Mouse (Mus musculus) lung, postnatal 0 days (tissue): ENCODE measurements around the gene Socs4. TPM values are rescaled to one million over a fixed set of nuclear protein-coding genes. Genes with fewer than 3 reads are reported as not detected.

Experiments used
- ATAC-seq: fragments of 200-750 bp; cut with Nextera tagmentation; 2 replicates; pipeline ENCODE4 v1.8.0; 2017; ENCODE audit warnings: moderate library complexity
- DNase-seq: peaks from one replicate; pipeline ENCODE4 v3.0.0-alpha.2; 2016; ENCODE audit warnings: low spot score
- H3K27ac ChIP-seq: fragments of 300-500 bp; sonication (generic); 2 replicates; pipeline ENCODE4 v1.5.1; 2014; ENCODE audit warnings: antibody characterized with exemption, mild to moderate bottlenecking, low read length, mixed read lengths
- H3K27me3 ChIP-seq: fragments of 300-500 bp; sonication (generic); replicated peaks from 2 replicates; pipeline ENCODE4 v1.6.1; 2014; ENCODE audit warnings: low read length, mixed read lengths; ENCODE audit not compliant: insufficient read depth
- H3K36me3 ChIP-seq: fragments of 300-500 bp; sonication (generic); 2 replicates; pipeline ENCODE4 v1.6.1; 2014; ENCODE audit warnings: low read length, mixed read lengths; ENCODE audit not compliant: insufficient read depth
- H3K4me1 ChIP-seq: fragments of 300-500 bp; sonication (generic); 2 replicates; pipeline ENCODE4 v1.6.1; 2014; ENCODE audit warnings: antibody characterized with exemption, low read depth, low read length, mixed read lengths; ENCODE audit not compliant: insufficient read depth
- H3K4me2 ChIP-seq: fragments of 300-500 bp; sonication (generic); replicated peaks from 2 replicates; pipeline ENCODE4 v1.6.1; 2014; ENCODE audit warnings: low read depth, mild to moderate bottlenecking, low read length, moderate library complexity, mixed read lengths
- H3K4me3 ChIP-seq: fragments of 300-500 bp; sonication (generic); 2 replicates; pipeline ENCODE4 v1.5.1; 2014; ENCODE audit warnings: low read depth, low read length
- H3K9ac ChIP-seq: fragments of 300-500 bp; sonication (generic); replicated peaks from 2 replicates; pipeline ENCODE4 v1.6.1; 2014; ENCODE audit warnings: low read depth, mild to moderate bottlenecking
- H3K9me3 ChIP-seq: fragments of 300-500 bp; sonication (generic); 2 replicates; pipeline ENCODE4 v1.6.1; 2016; ENCODE audit warnings: low read length, mixed read lengths
- CTCF ChIP-seq: IDR thresholded peaks from 2 replicates; pipeline ENCODE4 v1.5.1; 2016; ENCODE audit warnings: antibody characterized with exemption, mild to moderate bottlenecking
- EP300 ChIP-seq: IDR thresholded peaks from 2 replicates; pipeline ENCODE4 v1.6.1; 2016; ENCODE audit warnings: antibody characterized with exemption, mild to moderate bottlenecking, control low read depth
- WGBS: fragments of 180-500 bp; shearing (Covaris S2); extraction: QIAGEN DNeasy Blood & Tissue Kit; methylation state at CpG from one replicate; pipeline ENCODE4 v1.1.7; 2014; 5-methylcytosine and 5-hydroxymethylcytosine counted together
- polyA plus RNA-seq: library from polyadenylated mRNA; unstranded; fragments of >200 nt; fragmentation: Nextera tagmentation; extraction: Ambion mirVana; gene quantifications from 2 replicates; pipeline ENCODE4 v1.2.1, GENCODE M21; 2015

Socs4 gene
- polyA plus RNA-seq, 1 experiment from 2014 or later, result 2.5 TPM

- DNase-seq (no peak), ATAC-seq (no peak)
- Histone ChIP-seq H3K9ac (no peak overlapping the region), H3K27ac (no peak overlapping the region), H3K9me3 (no peaks in the 10 kb centered on the region), H3K4me1 (no peaks in the 10 kb centered on the region), H3K4me2 (no peak overlapping the region), H3K4me3 (no peak overlapping the region), H3K27me3 (no peaks in the 10 kb centered on the region), H3K36me3 (no peaks in the 10 kb centered on the region; the same call in 1 of the 2 replicates)
- WGBS, result 97% methylated on average over 4 of the region's 4 CpGs
- TF ChIP-seq CTCF, result no peak
- no peak for TF ChIP-seq EP300
Measured at GRCm38 (mm10) chr14:47269056-47269455, 7.7 kb upstream of the Socs4 start.

- ATAC-seq (no peak), DNase-seq (no peak)
- Histone ChIP-seq H3K9ac (no peak overlapping the region), H3K4me3 (no peak overlapping the region), H3K27me3 (no peaks in the 10 kb centered on the region), H3K27ac (no peak overlapping the region), H3K4me1 (no peaks in the 10 kb centered on the region), H3K9me3 (no peaks in the 10 kb centered on the region), H3K4me2 (no peak overlapping the region), H3K36me3 (no peaks in the 10 kb centered on the region; the same call in 1 of the 2 replicates)
- 91% methylated on average over 2 of the region's 2 CpGs for WGBS
- TF ChIP-seq EP300, result no peak
- no peak for TF ChIP-seq CTCF
Measured at GRCm38 (mm10) chr14:47269706-47270105, 7.0 kb upstream of the Socs4 start.

GRCm38 (mm10) chr14:47273751-47274150 lies 3.0 kb upstream of the Socs4 start:
- DNase-seq (no peak), ATAC-seq (no peak)
- Histone ChIP-seq H3K4me1 (no peaks in the 10 kb centered on the region; the same call in 1 of the 2 replicates), H3K9ac (no peak overlapping the region), H3K9me3 (no peaks in the 10 kb centered on the region), H3K4me3 (no peak overlapping the region), H3K27ac (no peak overlapping the region), H3K4me2 (no peak overlapping the region), H3K36me3 (no peaks in the 10 kb centered on the region), H3K27me3 (no peaks in the 10 kb centered on the region)
- 86% methylated on average over 3 of the region's 3 CpGs for WGBS
- no peak for TF ChIP-seq CTCF
- no peak for TF ChIP-seq EP300

- 12% methylated on average over 3 of the region's 3 CpGs for WGBS
- no peak for DNase-seq
Measured at GRCm38 (mm10) chr14:47275417-47275816, 1.3 kb upstream of the Socs4 start.

GRCm38 (mm10) chr14:47276036-47276603 lies 611 bp upstream of the Socs4 start:
- Histone ChIP-seq H3K4me3 (peak overlapping the region; percentile 82), H3K36me3 (no peaks in the 10 kb centered on the region), H3K4me1 (no peaks in the 10 kb centered on the region; the same call in 1 of the 2 replicates), H3K27me3 (no peaks in the 10 kb centered on the region), H3K27ac (peak overlapping the region; percentile 27; the same call in 1 of the 2 replicates), H3K9ac (peak overlapping the region; percentile 51), H3K4me2 (peak overlapping the region; percentile 81), H3K9me3 (no peaks in the 10 kb centered on the region)
- no peak for ATAC-seq
- no peak for TF ChIP-seq CTCF
- no peak for TF ChIP-seq EP300
- WGBS, result 1% methylated on average over 22 of the region's 22 CpGs
- DNase-seq, result peak; percentile 24

More at GRCm38 (mm10) chr14:47275417-47275816, 1.3 kb upstream of the Socs4 start:
- Histone ChIP-seq H3K9me3 (no peaks in the 10 kb centered on the region), H3K36me3 (no peaks in the 10 kb centered on the region), H3K4me3 (no peak overlapping the region), H3K4me2 (no peak overlapping the region), H3K4me1 (no peaks in the 10 kb centered on the region; the same call in 1 of the 2 replicates), H3K27ac (no peak overlapping the region), H3K27me3 (no peaks in the 10 kb centered on the region), H3K9ac (no peak overlapping the region)
- TF ChIP-seq CTCF (no peak), EP300 (no peak)
- no peak for ATAC-seq

- no peaks in the 10 kb centered on the region for H3K36me3 ChIP-seq
- no peak for ATAC-seq
- no peak overlapping the region for H3K27ac ChIP-seq
- no peak overlapping the region for H3K4me3 ChIP-seq
- TF ChIP-seq EP300 (no peak), CTCF (peak; percentile 33)
- no peaks in the 10 kb centered on the region; the same call in 1 of the 2 replicates for H3K4me1 ChIP-seq
- H3K27me3 ChIP-seq, result no peaks in the 10 kb centered on the region
- H3K9ac ChIP-seq, result no peak overlapping the region
- no peak for DNase-seq
- no peaks in the 10 kb centered on the region for H3K9me3 ChIP-seq
- 84% methylated on average over 2 of the region's 2 CpGs for WGBS
- H3K4me2 ChIP-seq, result no peak overlapping the region
Measured at GRCm38 (mm10) chr14:47279058-47279457, 2.3 kb downstream of the Socs4 start.
